Mouse (Mus musculus): Measurements from ENCODE around the gene Nudt2.
A peak's percentile ranks its signal among the peaks of the same experiment; 100 is the strongest.

Nudt2 gene

GRCm38 (mm10) chr4:41494378-41494777, 29.4 kb downstream of the Nudt2 start:
- no peak for DNase-seq (ENCODE audit: low spot score in 2 of 2)

- no peak for DNase-seq (ENCODE audit: low spot score in 2 of 2)
Measured at GRCm38 (mm10) chr4:41495076-41495475, 30.1 kb downstream of the Nudt2 start.

- DNase-seq (ENCODE audit: low spot score in 2 of 2), result no peak
Measured at GRCm38 (mm10) chr4:41495850-41496249, 30.9 kb downstream of the Nudt2 start.

GRCm38 (mm10) chr4:41497046-41497445, 32.1 kb downstream of the Nudt2 start:
- no peak for DNase-seq (ENCODE audit: low spot score in 2 of 2)

GRCm38 (mm10) chr4:41497579-41497978, 32.6 kb downstream of the Nudt2 start:
- DNase-seq (ENCODE audit: low spot score in 2 of 2), result no peak

- DNase-seq (ENCODE audit: low spot score in 2 of 2), result no peak
Measured at GRCm38 (mm10) chr4:41497995-41498845, 33.3 kb downstream of the Nudt2 start.

GRCm38 (mm10) chr4:41498921-41499391, 34.0 kb downstream of the Nudt2 start:
- no peak for DNase-seq (ENCODE audit: low spot score in 2 of 2)

GRCm38 (mm10) chr4:41499619-41500018, 34.7 kb downstream of the Nudt2 start:
- DNase-seq (ENCODE audit: low spot score in 2 of 2), result no peak

GRCm38 (mm10) chr4:41500787-41501186, 35.8 kb downstream of the Nudt2 start:
- DNase-seq (ENCODE audit: low spot score in 2 of 2), result no peak

GRCm38 (mm10) chr4:41502171-41502940, 37.4 kb downstream of the Nudt2 start:
- no peak for DNase-seq (ENCODE audit: low spot score in 2 of 2)

- DNase-seq (ENCODE audit: low spot score in 2 of 2), result peak; percentile 95 to 99
Measured at GRCm38 (mm10) chr4:41502986-41503412, 38.0 kb downstream of the Nudt2 start, which contains the start of gene AI464131. Gene AI464131 (minus strand): TSS chr4:41503076.

- DNase-seq (ENCODE audit: low spot score in 2 of 2), result no peak
Measured at GRCm38 (mm10) chr4:41504325-41504724, 39.4 kb downstream of the Nudt2 start.

- DNase-seq (ENCODE audit: low spot score in 2 of 2), result no peak
Measured at GRCm38 (mm10) chr4:41505131-41505551, 40.2 kb downstream of the Nudt2 start.

- peak in 1 of 2 experiments; percentile 44 for DNase-seq (ENCODE audit: low spot score in 2 of 2)
Measured at GRCm38 (mm10) chr4:41506156-41506555, 41.2 kb downstream of the Nudt2 start.

GRCm38 (mm10) chr4:41506906-41507305, 42.0 kb downstream of the Nudt2 start:
- peak; percentile 85 to 89 for DNase-seq (ENCODE audit: low spot score in 2 of 2)

- no peak for DNase-seq (ENCODE audit: low spot score in 2 of 2)
Measured at GRCm38 (mm10) chr4:41507326-41507924, 42.5 kb downstream of the Nudt2 start.

- DNase-seq (ENCODE audit: low spot score in 2 of 2), result no peak
Measured at GRCm38 (mm10) chr4:41507998-41508397, 43.0 kb downstream of the Nudt2 start.

GRCm38 (mm10) chr4:41513309-41513708, 48.4 kb downstream of the Nudt2 start:
- DNase-seq (ENCODE audit: low spot score in 2 of 2), result no peak

GRCm38 (mm10) chr4:41513714-41514113, 48.8 kb downstream of the Nudt2 start:
- DNase-seq (ENCODE audit: low spot score in 2 of 2), result no peak

- no peak for DNase-seq (ENCODE audit: low spot score in 2 of 2)
Measured at GRCm38 (mm10) chr4:41517233-41517632, 52.3 kb downstream of the Nudt2 start, which contains the start of gene 1110017D15Rik. Gene 1110017D15Rik (minus strand): TSS chr4:41517333.

- DNase-seq (ENCODE audit: low spot score in 2 of 2), result no peak
Measured at GRCm38 (mm10) chr4:41518349-41518748, 53.4 kb downstream of the Nudt2 start.

- DNase-seq (ENCODE audit: low spot score in 2 of 2), result no peak
Measured at GRCm38 (mm10) chr4:41519195-41519594, 54.2 kb downstream of the Nudt2 start.

All from urinary bladder, postnatal 36 days (tissue).